Mouse (Mus musculus) midbrain, embryonic 11.5 days (tissue): Measurements from ENCODE around the gene Gbp2. TPM values are rescaled to one million over a fixed set of nuclear protein-coding genes. Genes with fewer than 3 reads are reported as not detected.

Source experiments
- ATAC-seq: fragments of 200-750 bp; cut with Nextera tagmentation; 2 replicates; pipeline ENCODE4 v1.8.0; 2017; ENCODE audit warnings: moderate TSS enrichment, moderate library complexity; ENCODE audit not compliant: low FRiP score
- DNase-seq: peaks from one replicate; pipeline ENCODE4 v3.0.0; 2015; ENCODE audit warnings: low spot score; ENCODE audit errors: missing footprints
- H3K27ac ChIP-seq: fragments of 300-500 bp; sonication (generic); 2 replicates; pipeline ENCODE4 v1.5.1; 2014; ENCODE audit warnings: low read depth, low read length
- H3K27me3 ChIP-seq: fragments of 300-500 bp; sonication (generic); 2 replicates; pipeline ENCODE4 v1.6.1; 2014; ENCODE audit warnings: mild to moderate bottlenecking, low read length, moderate library complexity, mixed read lengths; ENCODE audit not compliant: control insufficient read depth, insufficient read depth
- H3K36me3 ChIP-seq: fragments of 300-500 bp; sonication (generic); 2 replicates; pipeline ENCODE4 v1.6.1; 2014; ENCODE audit warnings: mild to moderate bottlenecking, low read length, moderate library complexity, mixed read lengths; ENCODE audit not compliant: control insufficient read depth, insufficient read depth
- H3K4me1 ChIP-seq: fragments of 300-500 bp; sonication (generic); 2 replicates; pipeline ENCODE4 v1.6.1; 2014; ENCODE audit warnings: low read length; ENCODE audit not compliant: control insufficient read depth, insufficient read depth
- H3K4me2 ChIP-seq: fragments of 300-500 bp; sonication (generic); 2 replicates; pipeline ENCODE4 v1.6.1; 2014; ENCODE audit warnings: mild to moderate bottlenecking, moderate library complexity
- H3K4me3 ChIP-seq: fragments of 300-500 bp; sonication (generic); 2 replicates; pipeline ENCODE4 v1.5.1; 2014; ENCODE audit warnings: low read depth, low read length
- H3K9ac ChIP-seq: fragments of 300-500 bp; sonication (generic); 2 replicates; pipeline ENCODE4 v1.6.1; 2014; ENCODE audit warnings: low read length
- H3K9me3 ChIP-seq: fragments of 300-500 bp; sonication (generic); 2 replicates; pipeline ENCODE4 v1.6.1; 2016; ENCODE audit warnings: low read length; ENCODE audit not compliant: control insufficient read depth
- WGBS: fragments of 180-500 bp; shearing (Covaris S2); extraction: QIAGEN DNeasy Blood & Tissue Kit; methylation state at CpG from one replicate; pipeline ENCODE4 v1.1.7; 2014; 5-methylcytosine and 5-hydroxymethylcytosine counted together
- microRNA-seq: library from miRNA; unstranded; fragments of <30 nt; microRNA quantifications from one replicate; pipeline ENCODE4, GENCODE M21; 2017
- polyA plus RNA-seq: library from polyadenylated mRNA; unstranded; fragments of >200 nt; fragmentation: Nextera tagmentation; extraction: Ambion mirVana; gene quantifications from 2 replicates; pipeline ENCODE4 v1.2.1, GENCODE M21; 2014

Gbp2 gene
- polyA plus RNA-seq, 1 experiment from 2014 or later, result not detected

DNA sequence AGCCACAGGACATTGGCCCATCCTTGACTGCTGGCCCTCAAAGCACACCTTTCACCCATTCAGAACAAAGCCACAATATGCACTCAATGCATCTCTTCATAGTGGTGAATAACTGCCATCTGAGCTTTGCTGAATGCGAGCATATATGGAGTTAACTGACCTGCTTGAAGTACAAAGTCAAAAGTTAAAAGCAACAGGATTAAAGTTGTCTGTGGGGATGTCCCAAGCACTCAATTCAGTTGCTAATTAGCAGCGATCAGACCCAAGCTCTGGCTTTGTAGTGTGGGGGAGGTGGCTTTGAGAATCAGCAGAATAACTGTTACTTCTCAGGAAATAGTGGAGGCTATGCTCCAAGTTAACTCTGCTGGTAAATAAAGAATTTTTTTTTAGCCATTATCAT lies 29.8 kb downstream of the Gbp2 start:
- 32% methylated on average over 2 of the region's 2 CpGs for WGBS

DNA sequence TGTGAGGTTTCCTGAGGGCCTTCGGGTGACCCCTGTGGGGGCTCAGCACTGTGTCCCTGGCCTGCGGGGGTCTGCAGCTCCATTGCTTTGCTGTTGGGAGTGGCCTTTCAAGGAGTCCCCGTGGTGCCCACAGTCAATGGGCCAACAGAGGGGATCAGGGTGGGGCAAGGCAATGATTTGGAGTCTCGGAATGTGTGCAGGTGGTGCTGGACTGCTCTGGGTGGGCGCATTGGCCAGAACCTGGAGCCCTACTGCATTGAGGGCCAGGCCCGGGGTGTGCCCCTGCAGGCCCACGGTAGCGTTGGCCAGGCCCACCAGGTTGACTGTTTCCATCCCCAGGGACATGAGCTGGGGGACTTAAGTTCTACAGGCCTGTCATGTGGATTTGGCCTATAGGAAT lies 44.3 kb downstream of the Gbp2 start:
- no peak for DNase-seq
- Histone ChIP-seq H3K9me3 (no peaks in the 10 kb centered on the region; the same call in 1 of the 2 replicates), H3K4me1 (no peaks in the 10 kb centered on the region), H3K27me3 (no peaks in the 10 kb centered on the region), H3K4me2 (no peak overlapping the region), H3K9ac (no peak overlapping the region), H3K27ac (no peak overlapping the region), H3K4me3 (no peak overlapping the region), H3K36me3 (no peaks in the 10 kb centered on the region)
- peak; percentile 57 for ATAC-seq
- 90% methylated on average over 8 of the region's 8 CpGs for WGBS

More for the DNA sequence above, 29.8 kb downstream of the Gbp2 start:
- Histone ChIP-seq H3K4me1 (no peaks in the 10 kb centered on the region), H3K9me3 (no peaks in the 10 kb centered on the region), H3K4me3 (no peak overlapping the region), H3K36me3 (no peaks in the 10 kb centered on the region), H3K27me3 (no peaks in the 10 kb centered on the region), H3K4me2 (no peak overlapping the region), H3K9ac (no peak overlapping the region), H3K27ac (no peak overlapping the region)
- DNase-seq, result no peak
- ATAC-seq, result no peak

DNA sequence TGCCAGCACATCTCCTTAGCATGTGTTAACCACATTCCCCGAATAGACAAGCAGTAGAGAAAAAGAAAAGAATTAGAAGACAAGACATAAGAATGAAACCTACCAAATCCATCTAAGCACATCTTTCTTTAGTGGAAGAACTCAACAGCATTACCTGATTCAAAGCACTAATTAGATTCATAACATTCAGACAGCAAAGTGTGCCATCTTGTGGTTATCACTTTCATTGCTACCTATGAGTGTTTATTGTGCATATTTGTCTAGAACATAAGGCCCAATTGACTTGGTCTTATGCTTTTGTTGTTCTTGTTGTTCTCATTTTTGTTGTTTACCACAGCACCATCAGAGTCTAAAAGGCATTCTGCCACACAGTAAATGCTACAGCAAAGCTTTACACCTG lies 54.2 kb downstream of the Gbp2 start:
- Histone ChIP-seq H3K9me3 (no peaks in the 10 kb centered on the region), H3K36me3 (no peaks in the 10 kb centered on the region), H3K4me3 (no peak overlapping the region), H3K4me1 (no peaks in the 10 kb centered on the region), H3K27ac (no peak overlapping the region), H3K4me2 (no peak overlapping the region), H3K9ac (no peak overlapping the region), H3K27me3 (no peaks in the 10 kb centered on the region)
- DNase-seq (no peak), ATAC-seq (no peak)
- 78% methylated on average over 1 of the region's 1 CpGs for WGBS

Small RNAs within 50 kb of the gene (microRNA-seq; reads per million reads assigned to microRNA genes)
- gene Mir6381, result not detected

Other genes with a start within 250 kb of the Gbp2 start
- gene Pdlim5, start 224.9 kb upstream of the Gbp2 start, polyA plus RNA-seq, result 17.5 and 20.3 TPM in 2 replicates
- not detected in 2 replicates for gene Gbp5, start 126.6 kb upstream of the Gbp2 start, polyA plus RNA-seq
- 1.7 and 1.9 TPM in 2 replicates for gene Gbp7, start 90.3 kb upstream of the Gbp2 start, polyA plus RNA-seq
- gene Gbp3, start 60.6 kb upstream of the Gbp2 start, polyA plus RNA-seq, result 0.46 and 0.65 TPM in 2 replicates
- gene Gbp2b, start 25.8 kb upstream of the Gbp2 start, polyA plus RNA-seq, result not detected in 2 replicates
- 8.6 and 9.9 TPM in 2 replicates for gene Kyat3, start 80.4 kb downstream of the Gbp2 start, polyA plus RNA-seq
- 100 and 105 TPM in 2 replicates for gene Gtf2b, start 144.4 kb downstream of the Gbp2 start, polyA plus RNA-seq